Mouse (Mus musculus) adrenal gland, postnatal 25 days (tissue): ENCODE measurements at regions not wholly inside any gene's neighbourhood (a gene's known extent, or its start where the extent isn't known, plus 50 kb on each side); places are given as distances from the start of the nearest gene placed in this dataset.
A peak's percentile ranks its signal among the peaks of the same experiment; 100 is the strongest.

Experiments
- DNase-seq: peaks from one replicate; pipeline ENCODE4 v3.0.0; 2021; ENCODE audit warnings: mixed read lengths

GRCm38 (mm10) chr11:85966207-85966606 is 80.0 kb downstream of the Tbx4 start:
- DNase-seq: no peak

- no peak for DNase-seq
Measured at GRCm38 (mm10) chr11:85970287-85970686, 84.1 kb downstream of the Tbx4 start.

GRCm38 (mm10) chr11:85972385-85972784 is 86.2 kb downstream of the Tbx4 start:
- DNase-seq: peak; percentile 64

GRCm38 (mm10) chr11:85973736-85974135 is 87.5 kb downstream of the Tbx4 start:
- no peak for DNase-seq

- DNase-seq: no peak
Measured at GRCm38 (mm10) chr11:85976693-85977434, 90.6 kb downstream of the Tbx4 start.

GRCm38 (mm10) chr11:85980388-85980787 is 94.2 kb downstream of the Tbx4 start:
- DNase-seq: no peak

- no peak for DNase-seq
Measured at GRCm38 (mm10) chr11:85981561-85981960, 95.3 kb downstream of the Tbx4 start.

GRCm38 (mm10) chr11:85986338-85986737 is 100.1 kb downstream of the Tbx4 start:
- no peak for DNase-seq

- no peak for DNase-seq
Measured at GRCm38 (mm10) chr11:85987181-85987580, 101.0 kb downstream of the Tbx4 start.

GRCm38 (mm10) chr11:85989536-85989935 is 103.3 kb downstream of the Tbx4 start:
- DNase-seq: no peak

- DNase-seq: no peak
Measured at GRCm38 (mm10) chr11:85989940-85990493, 103.8 kb downstream of the Tbx4 start.

- DNase-seq: peak; percentile 25
Measured at GRCm38 (mm10) chr11:85995318-85996095, 109.3 kb downstream of the Tbx4 start.

GRCm38 (mm10) chr11:85996686-85997085 is 110.5 kb downstream of the Tbx4 start:
- DNase-seq: no peak

- no peak for DNase-seq
Measured at GRCm38 (mm10) chr11:86003341-86003740, 117.1 kb downstream of the Tbx4 start.

GRCm38 (mm10) chr11:86005284-86005683 is 119.1 kb downstream of the Tbx4 start:
- DNase-seq: no peak

GRCm38 (mm10) chr11:86005899-86006445 is 119.8 kb downstream of the Tbx4 start:
- peak; percentile 31 for DNase-seq

GRCm38 (mm10) chr11:86006859-86007258 is 120.6 kb downstream of the Tbx4 start:
- DNase-seq: no peak
